Mouse (Mus musculus): ENCODE data around the gene Dab1.
A peak's percentile ranks its signal among the peaks of the same experiment; 100 is the strongest.

The Dab1 gene

DNA sequence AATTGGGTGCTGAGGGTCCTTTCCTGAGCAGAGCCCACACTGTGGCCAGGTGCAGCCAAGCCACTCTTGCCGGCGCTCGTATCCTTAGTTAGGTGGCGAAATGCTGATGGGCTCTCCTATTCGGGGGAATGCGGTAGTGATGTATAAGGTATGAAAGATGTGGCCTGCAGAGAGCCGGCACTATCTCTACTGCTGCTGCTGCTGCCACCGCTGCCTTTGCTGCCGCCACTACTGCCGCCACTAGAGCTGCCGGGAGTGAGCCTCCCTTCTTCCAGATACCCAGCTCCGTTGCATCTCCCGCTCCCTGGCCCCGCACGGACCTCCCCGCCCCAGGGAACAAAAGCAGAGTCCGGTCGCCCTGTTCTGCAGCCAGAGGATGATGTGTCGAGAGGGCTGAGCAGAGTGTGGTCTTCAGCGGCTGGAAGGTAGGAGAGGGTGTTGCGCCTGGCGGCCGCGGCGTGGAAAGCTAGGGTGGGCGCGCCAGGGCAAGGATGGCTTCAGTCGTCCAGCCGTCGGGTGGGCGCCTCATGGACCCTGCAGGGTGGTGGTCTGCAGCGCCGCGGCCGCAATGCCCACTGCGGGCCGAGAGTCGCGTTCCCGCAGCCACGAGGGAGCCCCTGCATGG lies at the start of gene Dab1:
Dab1 (plus strand) TSS at position 39 of the 625 bp plus-strand sequence.
- DNase-seq (ENCODE audit: low read depth, low spot score), result peak; percentile 33

DNA sequence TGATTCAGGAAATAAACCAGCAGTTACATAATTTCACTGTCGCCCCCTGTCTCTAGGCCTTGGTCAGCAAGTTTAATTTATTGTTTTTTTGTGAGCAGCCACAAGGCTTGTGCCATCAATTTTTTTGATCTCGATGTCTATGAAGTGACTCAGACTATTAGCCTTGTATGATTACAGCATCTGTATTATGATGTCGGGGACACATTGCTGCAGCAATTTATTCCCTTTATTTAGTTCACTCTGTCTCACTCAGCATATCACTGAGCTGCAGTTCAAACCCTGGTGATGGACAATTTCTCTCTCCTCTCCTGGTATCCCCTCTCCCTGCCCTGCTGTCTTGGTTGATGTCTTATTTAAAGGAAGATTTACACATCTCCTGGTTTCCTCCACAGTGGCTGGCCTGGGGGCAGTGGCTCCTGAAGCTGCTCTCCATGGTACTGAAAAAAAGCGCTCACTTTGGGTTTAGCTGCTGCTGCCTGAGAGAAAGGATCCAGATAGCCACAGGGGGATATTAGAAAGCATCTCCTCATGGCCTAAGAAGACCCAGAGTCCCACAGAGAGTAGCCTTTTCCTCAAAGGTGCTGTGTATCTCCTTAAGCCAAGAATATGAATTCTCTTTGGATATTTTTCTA lies 47.3 kb upstream of the Dab1 start:
- no peak for DNase-seq (ENCODE audit: low read depth, low spot score)

DNA sequence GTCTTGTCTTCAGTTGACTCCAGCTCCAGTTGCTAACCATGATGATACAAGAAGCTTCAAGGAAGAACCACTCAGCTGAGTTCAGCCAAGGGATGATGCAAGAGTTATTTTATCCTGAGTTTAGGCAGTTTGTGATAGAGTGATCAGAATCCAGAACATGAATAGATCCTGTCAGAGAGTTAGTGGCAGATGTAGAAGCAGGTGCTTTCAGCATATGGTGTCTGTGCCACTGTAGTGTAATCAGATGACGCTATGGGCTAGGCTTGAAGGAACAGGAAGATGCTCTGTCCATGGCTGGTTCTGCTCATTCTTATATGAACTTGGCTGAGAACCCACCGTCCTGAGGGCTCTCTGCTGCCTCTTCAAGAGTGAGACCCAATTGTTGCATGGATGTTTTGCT lies 43.6 kb upstream of the Dab1 start:
- no peak for DNase-seq (ENCODE audit: low read depth, low spot score)

DNA sequence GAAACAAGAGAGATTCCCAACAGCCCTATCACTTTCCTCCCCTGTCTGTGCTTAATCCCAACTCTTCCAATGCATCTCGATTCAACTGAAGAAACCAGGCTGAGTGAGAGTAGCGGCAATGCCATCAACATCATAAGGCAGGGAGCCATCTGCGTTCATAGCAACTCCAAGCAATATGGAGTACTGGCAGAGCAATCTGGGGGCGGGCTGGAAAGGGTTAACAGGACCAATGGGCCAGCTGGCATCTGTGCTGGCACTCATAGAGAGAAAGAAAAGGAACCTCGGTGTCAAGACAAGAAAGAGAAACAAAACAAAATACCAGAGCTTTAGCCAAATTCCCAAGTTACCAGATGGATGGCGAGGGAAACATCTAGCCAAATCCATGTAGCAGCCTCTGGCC lies 42.9 kb upstream of the Dab1 start:
- DNase-seq (ENCODE audit: low read depth, low spot score), result no peak

DNA sequence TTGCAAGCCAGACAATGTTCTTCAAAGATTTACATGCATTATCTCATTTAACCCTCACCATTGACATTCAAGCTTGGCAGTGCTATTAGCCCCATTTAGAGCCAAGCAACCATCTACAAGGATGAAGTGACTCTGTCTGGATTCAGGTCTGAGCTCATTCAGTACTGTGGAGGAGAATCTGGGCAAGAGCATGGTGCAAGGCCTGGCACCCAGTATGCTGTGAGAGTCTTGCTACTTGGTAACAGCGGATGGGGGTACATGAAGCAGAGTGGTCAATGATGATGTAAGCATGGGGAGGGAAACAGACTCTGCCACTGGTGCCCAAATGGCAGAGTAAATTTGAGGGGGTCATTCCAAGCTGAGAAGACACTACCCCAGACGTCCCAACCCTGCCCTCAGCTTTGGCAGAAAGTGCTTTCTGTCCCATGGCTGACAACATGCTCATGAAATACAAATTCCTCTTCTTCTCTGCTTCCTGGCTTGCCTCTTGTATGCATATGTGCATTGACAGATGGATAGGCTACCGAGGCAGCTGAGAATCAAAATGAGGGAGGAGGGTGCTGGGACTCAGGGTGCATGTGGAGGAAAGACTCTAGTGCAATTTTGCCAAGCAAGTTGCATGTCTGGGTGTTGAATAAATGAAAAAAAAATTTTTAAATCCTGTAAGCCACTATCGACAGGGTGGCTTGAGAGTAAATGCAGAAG lies 41.9 kb upstream of the Dab1 start:
- DNase-seq (ENCODE audit: low read depth, low spot score), result no peak

DNA sequence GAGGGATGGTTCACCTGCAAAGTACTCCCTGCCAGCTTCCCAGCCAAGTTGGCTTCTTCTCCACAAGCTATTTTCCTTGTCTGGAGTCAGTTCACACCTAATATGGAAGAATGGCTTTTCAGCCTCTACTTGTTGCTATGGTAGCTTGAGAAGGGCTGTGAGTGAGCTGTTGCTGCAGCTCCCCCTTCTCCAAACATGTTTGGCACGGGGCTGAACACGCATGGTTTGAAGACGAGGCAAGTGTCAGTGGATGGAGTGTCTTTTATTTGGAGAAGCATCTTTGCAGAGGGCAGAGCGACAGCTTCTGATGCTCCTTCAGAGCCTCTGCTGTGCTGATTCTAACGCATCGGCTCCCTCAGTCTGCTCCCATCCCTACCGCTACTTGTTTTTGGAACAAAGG lies 41.3 kb upstream of the Dab1 start:
- no peak for DNase-seq (ENCODE audit: low read depth, low spot score)

DNA sequence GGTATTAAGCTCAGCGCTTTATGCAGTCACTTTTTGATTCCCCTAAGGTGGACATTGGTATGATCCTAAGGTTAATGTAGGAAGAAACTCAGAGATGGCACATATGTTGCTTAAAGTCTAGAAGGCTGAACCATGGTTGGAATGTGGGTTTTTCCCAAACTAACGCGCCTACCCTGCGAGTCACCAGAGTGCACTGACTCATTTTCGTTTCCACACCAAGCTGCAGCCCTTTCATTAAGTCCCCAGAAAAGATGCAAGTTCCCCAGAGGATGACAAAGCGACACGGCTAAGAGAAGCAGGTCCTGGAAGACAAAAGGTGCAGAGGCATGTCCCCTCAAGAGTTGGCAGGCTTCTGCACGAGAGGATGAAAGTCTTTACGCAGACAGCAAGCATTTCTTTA lies 39.1 kb upstream of the Dab1 start:
- no peak for DNase-seq (ENCODE audit: low read depth, low spot score)

DNA sequence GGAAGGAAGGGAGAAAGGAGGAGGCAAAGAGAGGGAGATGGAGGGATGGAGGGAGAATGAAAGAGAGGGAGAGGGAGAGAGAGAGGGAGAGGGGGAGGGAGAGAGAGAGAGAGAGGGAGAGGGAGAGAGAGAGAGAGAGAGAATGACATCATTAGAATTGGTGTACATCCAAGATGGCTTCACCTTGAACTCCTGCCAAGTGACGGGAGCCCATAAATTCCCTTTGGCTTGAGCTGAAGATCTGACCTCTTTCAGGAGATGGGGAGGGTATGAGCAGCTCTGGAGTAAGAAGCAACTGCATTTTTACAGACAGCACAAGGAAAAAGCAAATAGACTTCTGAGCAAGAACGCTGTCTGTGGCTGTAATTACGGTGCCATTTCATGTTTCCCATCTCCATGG lies 4.1 kb upstream of the Dab1 start:
- DNase-seq (ENCODE audit: low read depth, low spot score), result no peak

DNA sequence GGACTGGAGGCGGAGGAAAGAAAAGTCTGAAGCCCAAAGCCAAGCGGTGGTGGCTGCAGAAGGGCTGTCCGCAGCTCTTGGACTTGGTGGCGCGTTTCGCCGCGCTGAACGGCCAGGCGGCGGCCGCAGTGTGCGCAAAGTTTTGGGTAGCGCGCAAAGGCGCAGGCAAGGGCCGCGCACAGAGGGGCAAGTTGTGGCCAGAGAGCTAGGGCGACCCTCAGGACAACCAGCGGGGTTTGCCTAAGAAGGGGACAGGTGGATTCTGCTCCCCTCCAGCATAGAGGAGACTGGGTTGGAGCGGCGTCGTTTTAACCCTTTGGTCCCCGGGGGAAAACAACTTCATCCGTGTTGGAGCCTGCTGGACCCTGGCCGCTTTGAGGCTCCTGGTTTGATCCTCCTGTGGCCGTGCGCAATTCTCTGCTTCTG lies 800 bp downstream of the Dab1 start:
- DNase-seq (ENCODE audit: low read depth, low spot score), result peak; percentile 16

DNA sequence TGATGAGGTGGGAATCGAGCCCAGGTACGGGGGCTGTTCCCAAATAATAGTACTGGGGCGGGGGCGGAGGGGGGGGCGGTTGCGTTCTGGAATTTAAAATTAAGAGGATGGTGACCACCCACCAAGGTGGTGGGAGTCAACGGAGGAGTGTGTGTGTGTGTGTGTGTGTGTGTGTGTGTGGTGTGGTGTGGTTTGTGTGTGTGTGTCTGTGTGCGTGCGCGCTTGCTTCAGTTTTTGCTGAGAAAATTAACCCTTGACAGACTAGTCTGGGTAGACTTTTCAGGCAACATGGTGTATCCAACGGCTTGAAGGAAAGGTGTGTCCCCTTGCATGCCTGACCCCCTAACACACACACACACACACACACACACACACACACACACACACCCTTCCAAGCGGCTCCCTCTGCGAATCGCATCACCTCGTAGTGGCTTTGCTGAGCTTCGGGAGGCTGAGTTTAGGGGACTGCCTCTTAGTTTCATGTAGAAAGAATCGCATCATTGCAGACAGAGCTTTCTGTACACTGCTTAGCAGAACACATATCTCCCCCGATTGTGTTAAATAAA lies 1.5 kb downstream of the Dab1 start:
- no peak for DNase-seq (ENCODE audit: low read depth, low spot score)

DNA sequence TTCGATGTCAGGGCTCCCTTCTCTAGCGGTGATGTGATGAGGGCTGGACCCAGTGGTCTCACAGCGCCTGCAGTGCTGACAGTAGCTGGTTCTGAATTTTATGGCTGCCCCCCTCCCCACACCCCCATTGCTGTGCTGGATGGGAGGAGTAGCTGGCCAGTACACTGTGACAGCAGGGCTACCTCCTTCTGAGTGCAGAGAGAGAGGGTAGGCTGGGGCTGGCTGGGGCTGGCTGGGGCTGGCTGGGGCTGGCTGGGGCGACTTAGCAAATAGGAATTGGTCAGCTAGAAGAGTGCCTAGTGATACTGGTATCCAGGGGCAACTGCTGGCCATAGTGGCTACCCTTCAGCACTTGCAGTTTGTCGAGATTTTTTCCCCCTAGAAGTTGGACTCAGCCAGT lies 2.4 kb downstream of the Dab1 start:
- DNase-seq (ENCODE audit: low read depth, low spot score), result no peak

DNA sequence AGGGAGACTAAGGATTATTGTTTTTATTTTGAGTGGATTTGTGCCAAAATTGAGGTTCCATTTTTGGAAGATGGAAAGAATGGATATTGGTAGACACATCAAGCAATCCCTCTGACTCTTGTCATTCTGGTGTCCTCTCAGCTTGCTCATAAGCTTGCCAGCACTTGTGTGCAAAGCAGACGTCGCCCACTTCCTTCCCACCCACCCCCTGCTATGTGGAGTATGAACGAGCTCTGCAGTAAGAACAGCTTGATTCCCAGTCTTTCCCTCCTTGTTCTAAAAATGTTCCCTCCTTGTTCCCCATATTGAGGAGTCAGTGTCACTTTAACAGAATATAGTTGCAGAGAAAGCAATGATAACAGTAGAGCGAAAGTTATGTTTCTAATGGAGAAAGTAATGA lies 11.0 kb downstream of the Dab1 start:
- no peak for DNase-seq (ENCODE audit: low read depth, low spot score)

DNA sequence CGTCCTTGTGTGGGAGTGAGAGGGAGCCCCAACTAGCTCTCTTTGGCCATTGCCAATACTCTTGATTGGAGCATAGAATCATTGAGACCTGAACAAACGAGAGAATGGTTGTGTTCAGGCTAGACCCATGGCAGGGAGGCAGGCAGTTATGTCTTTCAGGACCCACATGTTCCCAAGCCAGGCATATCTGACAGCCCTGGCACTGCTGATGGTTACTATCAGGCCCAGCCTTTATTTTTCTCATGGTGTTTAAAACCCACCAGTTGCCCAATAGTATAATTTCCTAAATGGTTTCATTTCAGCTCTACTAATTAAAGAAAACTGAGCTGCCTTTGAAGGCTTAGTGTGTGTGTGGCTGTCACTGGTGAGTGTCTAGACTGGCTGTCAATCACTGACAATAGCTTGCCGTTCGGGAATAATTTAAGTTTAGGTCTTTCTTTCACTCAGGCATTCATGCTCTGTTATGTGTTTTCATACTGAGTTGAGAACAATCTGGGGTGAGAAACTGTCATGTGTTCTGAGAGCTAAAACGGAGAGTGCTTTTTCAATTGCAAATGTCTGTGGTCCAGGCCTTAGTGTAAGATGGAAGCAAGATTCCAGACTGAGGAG lies 17.1 kb downstream of the Dab1 start:
- DNase-seq (ENCODE audit: low read depth, low spot score), result no peak

DNA sequence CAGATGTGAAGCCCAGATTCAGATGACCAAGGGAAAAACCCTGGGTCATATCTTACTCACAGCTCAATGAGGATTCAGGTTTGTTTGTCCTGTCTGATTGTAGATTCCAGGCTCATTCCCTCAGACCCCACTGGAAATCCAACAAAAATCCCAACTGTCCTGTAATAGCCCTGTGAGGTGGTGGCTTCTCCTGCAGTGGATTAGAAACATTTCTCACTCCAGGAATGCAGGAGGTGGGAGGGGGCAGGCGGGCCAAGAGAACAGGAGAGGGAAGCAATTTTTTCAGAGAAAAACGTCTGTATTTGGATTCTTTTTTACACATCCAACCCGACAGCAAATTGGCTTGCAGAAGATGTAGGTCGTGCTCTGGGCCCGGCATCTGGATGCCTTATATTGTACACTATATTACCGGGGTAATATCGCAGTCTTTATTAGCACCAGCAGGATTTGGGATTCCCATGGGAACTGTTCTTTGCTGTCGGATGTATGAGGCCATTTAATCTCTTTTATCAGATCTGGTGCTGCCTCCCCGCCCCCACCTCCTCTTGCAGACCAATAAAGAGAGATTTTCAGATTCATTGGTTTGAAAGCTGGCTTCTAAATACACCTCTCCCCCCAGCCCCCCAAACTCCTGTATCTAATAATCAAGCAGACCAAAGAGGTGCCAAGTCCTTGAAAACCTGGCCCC lies 29.2 kb downstream of the Dab1 start:
- no peak for DNase-seq (ENCODE audit: low read depth, low spot score)

DNA sequence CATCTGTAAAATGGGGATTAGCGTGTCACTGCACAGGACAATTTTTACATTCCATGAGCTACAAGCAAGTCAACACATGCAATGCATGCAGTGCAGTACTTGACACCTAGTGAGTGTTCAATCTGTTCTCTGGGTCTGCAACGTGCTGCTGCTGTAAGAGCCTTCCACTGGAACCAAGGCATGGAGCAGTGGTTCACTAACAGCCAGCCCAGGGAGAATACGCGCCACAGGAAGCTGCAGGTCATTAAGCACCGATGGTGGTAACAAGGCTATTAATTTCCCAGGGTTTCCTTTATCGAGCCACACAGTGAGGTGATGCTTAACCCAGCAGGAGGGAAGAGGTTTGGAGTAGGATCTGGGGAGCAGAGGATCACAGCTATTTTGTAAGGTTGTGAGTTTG lies 36.6 kb downstream of the Dab1 start:
- DNase-seq (ENCODE audit: low read depth, low spot score), result no peak

DNA sequence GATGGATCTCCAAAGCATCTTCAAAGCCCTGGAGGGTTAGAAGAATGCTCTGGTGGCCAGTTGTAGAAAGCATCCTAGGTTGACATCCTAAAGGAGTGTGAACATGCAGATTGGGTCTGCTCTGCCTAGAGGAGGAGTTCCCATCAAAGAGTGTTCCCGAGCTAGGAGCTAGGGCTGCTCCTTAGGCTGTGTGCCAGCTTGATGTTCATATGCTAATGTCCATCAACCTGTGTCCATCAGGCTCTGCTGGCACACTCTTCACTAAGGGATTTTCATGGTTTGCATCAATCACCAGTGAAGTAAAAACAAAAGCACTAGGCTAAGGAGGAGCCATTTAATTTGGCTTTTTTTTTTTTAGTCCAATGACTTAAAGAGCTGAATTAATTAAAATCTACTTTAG lies 42.2 kb downstream of the Dab1 start:
- no peak for DNase-seq (ENCODE audit: low read depth, low spot score)

DNA sequence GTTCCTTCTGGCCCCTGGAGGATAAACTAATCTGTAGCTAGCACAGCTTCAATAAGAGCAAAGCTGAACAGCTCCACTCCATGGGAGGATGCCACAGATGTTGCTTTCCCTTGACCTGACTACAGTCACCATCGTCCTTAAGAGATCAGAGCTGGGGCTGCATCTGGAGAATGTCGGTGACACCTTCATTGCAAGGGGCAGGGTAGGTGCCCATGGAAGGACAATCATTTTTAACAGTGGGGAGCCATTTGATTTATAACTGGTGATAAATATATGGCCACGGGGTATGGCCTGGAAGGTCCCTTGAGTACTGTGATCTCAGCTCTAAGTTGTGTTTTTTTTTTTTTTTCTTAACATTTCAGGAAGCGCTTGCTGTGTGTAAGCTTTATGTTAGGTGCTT lies 48.3 kb downstream of the Dab1 start:
- DNase-seq (ENCODE audit: low read depth, low spot score), result no peak

DNA sequence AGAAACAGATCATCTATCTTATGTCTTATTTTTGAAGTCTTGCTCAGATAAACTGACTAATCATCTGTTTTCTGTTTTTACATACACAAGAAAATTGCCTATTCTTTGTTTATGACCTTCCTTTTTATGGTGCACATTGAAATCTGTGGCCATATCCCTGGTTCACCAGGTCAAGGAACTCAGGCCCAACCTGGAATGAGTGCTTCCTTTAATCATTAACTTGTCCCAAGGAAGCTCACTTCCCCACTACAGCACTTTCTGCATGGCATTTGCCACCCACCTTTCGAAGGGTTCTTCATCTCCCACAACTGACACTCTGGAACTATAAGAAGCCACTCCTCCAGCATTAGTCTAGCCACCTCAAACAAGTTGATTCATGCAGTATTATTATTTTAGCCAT lies 58.0 kb downstream of the Dab1 start:
- no peak for DNase-seq (ENCODE audit: low read depth, low spot score)

DNA sequence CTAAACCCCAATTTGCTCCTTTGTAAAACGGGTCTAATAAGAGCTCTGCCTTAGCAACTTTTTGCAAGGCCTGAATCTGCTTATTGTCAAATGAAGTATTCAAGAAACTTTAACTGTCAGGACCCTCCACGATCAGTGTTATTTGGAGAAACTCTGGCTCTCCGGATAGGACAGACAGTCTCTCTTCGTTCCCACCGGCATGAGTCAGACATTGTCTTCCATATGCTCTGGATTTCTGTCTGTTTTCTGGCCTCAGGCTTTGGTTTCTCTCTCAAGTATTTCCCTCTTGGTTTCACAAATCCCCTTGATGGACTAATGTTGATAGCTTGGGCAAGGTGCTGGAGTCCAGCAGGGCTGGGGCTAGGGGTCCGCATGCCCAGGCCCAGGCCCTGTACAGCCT lies 59.3 kb downstream of the Dab1 start:
- DNase-seq (ENCODE audit: low read depth, low spot score), result no peak

DNA sequence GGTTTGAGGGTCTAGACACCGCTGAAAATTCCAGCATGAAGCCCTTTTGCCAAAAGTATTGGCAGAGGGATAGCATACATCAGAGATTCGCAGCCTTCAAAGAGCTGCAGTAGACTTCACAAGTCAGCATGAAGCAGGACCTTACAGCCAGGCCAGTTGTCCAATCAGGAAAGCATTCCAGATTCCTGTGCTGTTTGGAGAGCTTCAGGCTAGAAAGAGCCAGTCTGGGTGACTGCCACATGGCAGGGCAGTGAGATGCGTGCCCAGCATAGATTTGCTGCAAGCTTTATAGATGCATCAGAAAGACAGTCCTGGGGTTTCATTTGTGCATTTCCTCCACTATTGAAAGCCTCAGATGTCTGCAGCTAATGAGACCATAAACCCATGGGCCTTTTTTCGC lies 66.0 kb downstream of the Dab1 start:
- DNase-seq (ENCODE audit: low read depth, low spot score), result no peak

DNA sequence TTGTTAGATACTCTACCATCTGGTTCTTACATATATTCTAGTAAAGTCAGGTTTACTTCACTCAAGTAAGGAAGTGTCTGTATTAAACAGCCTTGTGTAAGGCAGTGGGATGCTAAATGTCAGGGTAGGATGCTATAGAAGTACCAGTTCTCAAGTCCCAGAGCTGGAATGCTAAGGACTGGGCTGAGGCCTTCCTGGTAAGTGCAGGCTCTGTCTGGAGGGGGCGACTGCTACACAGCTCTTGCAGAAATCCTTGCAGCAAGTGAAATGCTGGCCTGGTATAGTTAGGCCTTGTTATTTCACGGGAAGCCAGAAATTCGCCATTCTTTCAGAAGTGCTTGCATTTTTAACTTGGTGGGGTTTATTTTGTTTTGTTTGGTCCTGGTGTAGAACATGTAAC lies 72.6 kb downstream of the Dab1 start:
- no peak for DNase-seq (ENCODE audit: low read depth, low spot score)

DNA sequence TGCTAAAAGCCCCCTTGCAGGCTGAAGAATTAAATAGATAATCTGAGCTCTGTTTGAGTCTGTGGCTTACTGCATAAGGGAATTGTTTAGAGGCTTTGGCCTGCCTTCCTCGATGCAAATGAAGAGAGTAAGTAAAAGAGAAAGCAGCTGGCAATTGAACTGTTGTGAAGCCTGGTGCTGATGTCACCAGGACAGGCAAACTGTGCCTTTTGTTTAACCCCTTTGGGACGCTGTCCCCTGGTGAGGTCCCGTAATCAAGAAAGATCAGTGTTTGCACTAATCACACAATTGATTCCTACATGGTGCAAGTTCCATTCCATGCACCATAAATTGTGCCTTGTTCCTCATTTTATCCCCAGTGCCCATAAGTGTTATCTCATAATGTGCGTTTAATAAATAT lies 80.6 kb downstream of the Dab1 start:
- DNase-seq (ENCODE audit: low read depth, low spot score), result no peak
